Mouse (Mus musculus): Measurements from ENCODE around the gene Map7d1.
"Not testable (repeated sequence)": the region's sequence is repeated elsewhere in the genome, so short reads cannot be mapped to it uniquely, and the experiment has no call there.

The Map7d1 gene

GRCm38 (mm10) chr4:126236467-126237280 is 19.5 kb downstream of the Map7d1 start:
- POLR2A ChIA-PET = interaction anchor here in 3 of 4 experiments (0.6 to 6.4 kb wide), 20 partner anchors 10 to 827 kb away, joined by 3 to 52 read pairs (median 4); partner anchors contain the start of genes Trappc3 (in 3 of the 3), Map7d1 (in 2 of the 3) and Adprhl2 (in 1 of the 3)
- CTCF ChIA-PET = interaction anchor here in 3 of 4 experiments (0.6 to 2.7 kb wide), 17 partner anchors 9 to 228 kb away, joined by 3 to 11 read pairs (median 3); partner anchors contain the start of gene Trappc3 (in 1 of the 3)

GRCm38 (mm10) chr4:126235191-126235590 is 21.0 kb downstream of the Map7d1 start:
- ChIA-PET POLR2A (interaction anchor here in 2 of 4 experiments (0.7 to 6.4 kb wide), 6 partner anchors 12 to 231 kb away, joined by 3 to 52 read pairs (median 21); partner anchors contain the start of genes Map7d1 (in 2 of the 2) and Trappc3 (in 1 of the 2)), CTCF (no interaction called here)

DNA sequence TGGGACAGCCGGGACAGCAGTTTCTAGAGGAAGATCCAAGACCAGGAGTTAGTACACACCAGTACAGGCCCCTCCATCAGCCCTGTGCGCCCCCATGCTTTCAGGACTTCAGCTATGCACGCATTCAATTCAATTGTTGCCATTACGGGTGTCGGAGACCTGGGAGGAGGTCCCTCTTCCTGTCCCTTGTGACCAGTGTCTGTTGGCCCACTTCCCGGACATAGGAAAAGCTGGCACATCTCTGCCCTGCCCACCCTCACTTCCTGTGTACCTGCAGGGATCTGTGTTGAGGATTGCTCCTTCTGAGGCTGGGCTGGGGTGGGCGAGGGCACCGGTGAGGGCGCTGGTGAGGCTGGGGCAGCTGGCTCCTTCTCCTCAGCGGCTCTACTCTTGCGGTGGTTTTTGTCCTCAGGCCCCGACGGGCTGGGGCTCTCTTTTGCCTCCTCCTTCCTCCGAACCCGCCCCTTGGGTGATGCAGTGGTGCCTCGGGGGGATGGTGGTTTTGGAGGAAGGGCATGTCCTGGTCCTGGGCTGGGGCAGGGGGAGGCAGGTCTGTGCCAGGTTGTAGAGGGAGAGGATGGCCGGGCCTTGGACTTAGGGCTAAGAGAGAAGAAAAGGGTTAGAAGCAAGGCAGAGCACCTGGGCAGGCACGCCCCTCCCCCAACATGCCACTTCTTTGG is 21.5 kb downstream of the Map7d1 start:
- ChIA-PET POLR2A (interaction anchor here in 3 of 4 experiments (0.6 to 6.4 kb wide), 16 partner anchors 11 to 231 kb away, joined by 3 to 52 read pairs (median 7); partner anchors contain the start of genes Map7d1 (in 2 of the 3), Trappc3 (in 2 of the 3), Adprhl2 (in 1 of the 3) and Sh3d21 (in 1 of the 3)), CTCF (interaction anchor here in 1 of 4 experiments (0.8 to 1.1 kb wide), 2 partner anchors 25 to 61 kb away, joined by 3 read pairs; no protein-coding TSS in a partner anchor)

GRCm38 (mm10) chr4:126233676-126234308 is 22.4 kb downstream of the Map7d1 start:
- POLR2A ChIA-PET = interaction anchor here (0.5 to 6.4 kb wide), 30 partner anchors 10 to 232 kb away, joined by 3 to 52 read pairs (median 4); partner anchors contain the start of genes Map7d1 (in 3 of the 4), Thrap3 (in 2 of the 4), Trappc3 (in 2 of the 4) and Adprhl2 (in 1 of the 4)
- CTCF ChIA-PET = interaction anchor here in 3 of 4 experiments (0.5 to 1.4 kb wide), 6 partner anchors 23 to 99 kb away, joined by 3 to 9 read pairs (median 4); partner anchors contain the start of gene Trappc3 (in 1 of the 3)

DNA sequence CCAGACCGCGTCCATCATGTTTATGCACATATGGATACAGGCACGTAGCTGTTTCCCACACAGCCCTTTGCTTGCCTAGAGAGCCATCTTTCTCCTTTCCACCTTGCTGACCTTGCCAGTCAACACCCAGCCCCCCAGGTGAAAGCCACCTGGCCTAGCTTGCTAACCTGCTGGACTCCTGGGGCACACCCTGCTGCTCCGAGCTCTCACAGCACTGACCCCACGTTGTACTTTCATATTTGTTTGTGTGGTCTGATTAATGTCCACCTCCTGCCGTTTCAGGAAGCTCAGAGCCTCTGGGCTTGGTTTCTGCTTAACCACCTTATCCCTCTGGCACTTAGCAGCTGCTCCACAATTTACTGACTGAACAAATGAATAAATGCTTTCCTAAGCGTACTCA is 26.2 kb downstream of the Map7d1 start:
- CTCF ChIA-PET = interaction anchor here in 3 of 4 experiments (0.9 to 6.2 kb wide), 6 partner anchors 11 to 80 kb away, joined by 3 to 58 read pairs (median 4); partner anchors contain the start of gene Trappc3 (in 1 of the 3)
- POLR2A ChIA-PET = interaction anchor here in 3 of 4 experiments (0.6 to 3.1 kb wide), 18 partner anchors 12 to 159 kb away, joined by 3 to 17 read pairs (median 6); partner anchors contain the start of genes Trappc3 (in 2 of the 3) and Adprhl2 (in 1 of the 3)

DNA sequence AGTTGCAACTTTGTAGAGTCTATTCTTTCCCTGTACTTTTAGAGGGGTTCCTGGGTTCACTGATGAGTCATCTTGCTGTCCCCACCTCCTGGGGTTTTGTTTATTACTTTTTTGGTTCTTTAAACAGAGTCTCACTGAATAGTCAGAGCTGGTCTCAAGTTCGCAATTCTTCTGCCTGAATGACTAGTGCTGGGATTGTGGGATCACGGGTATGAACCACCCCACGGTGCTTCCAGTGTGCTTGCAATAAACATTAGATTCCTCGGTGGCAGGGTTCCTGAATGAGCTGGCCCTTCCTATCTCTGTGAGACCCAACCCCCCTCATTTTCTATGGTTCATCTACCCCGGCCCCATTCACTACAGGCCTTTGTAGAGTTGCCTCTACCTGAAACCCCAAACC is 28.0 kb downstream of the Map7d1 start:
- ChIA-PET CTCF (interaction anchor here in 3 of 4 experiments (0.5 to 6.2 kb wide), 13 partner anchors 8 to 93 kb away, joined by 3 to 58 read pairs (median 4); partner anchors contain the start of genes Trappc3 (in 2 of the 3) and Adprhl2 (in 1 of the 3)), POLR2A (interaction anchor here in 3 of 4 experiments (0.6 to 3.1 kb wide), 18 partner anchors 8 to 158 kb away, joined by 3 to 13 read pairs (median 4); partner anchors contain the start of gene Trappc3 (in 3 of the 3))

DNA sequence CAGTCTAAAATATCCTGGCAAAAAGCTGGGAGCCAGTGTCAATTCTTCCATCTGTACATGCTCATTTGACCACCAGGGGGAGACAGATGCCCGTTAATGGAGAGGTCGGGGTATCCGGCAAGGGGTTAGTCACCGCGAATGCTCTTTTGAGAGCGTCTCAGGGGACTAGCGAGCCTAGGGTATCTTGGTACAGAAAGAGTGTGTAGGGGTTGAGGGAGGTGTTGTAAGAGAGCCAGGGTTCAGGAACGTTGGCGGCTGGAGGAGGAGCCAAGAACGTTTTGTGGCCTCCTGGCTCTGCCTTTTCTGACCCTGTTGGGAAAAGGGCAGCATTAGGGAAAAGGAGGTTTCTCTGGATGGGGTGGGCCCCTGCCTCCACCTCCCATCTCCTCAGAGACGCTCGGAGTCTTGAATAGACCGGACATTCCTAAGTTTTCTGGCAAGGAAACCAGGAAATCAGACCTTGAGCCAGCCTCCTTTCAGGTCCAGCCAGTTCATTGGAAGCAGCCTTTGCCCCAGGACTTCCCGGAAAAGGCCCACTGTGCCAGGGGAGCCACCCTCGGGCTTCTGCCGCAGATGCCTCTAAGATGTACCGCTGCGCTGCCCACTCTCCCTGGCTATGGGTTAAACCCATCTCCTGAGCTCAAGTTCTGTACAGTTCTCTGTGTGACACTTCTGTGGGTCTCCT is 28.9 kb downstream of the Map7d1 start:
- ChIA-PET POLR2A (interaction anchor here in 3 of 4 experiments (0.5 to 2.5 kb wide), 17 partner anchors 9 to 98 kb away, joined by 3 to 13 read pairs (median 4); partner anchors contain the start of genes Trappc3 (in 3 of the 3) and Map7d1 (in 2 of the 3)), CTCF (interaction anchor here (0.6 to 6.2 kb wide), 28 partner anchors 9 to 166 kb away, joined by 3 to 58 read pairs (median 4); partner anchors contain the start of genes Trappc3 (in 4 of the 4) and Adprhl2 (in 3 of the 4))

- CTCF ChIA-PET = interaction anchor here (0.6 to 6.2 kb wide), 23 partner anchors 10 to 165 kb away, joined by 3 to 58 read pairs (median 5); partner anchors contain the start of genes Trappc3 (in 4 of the 4) and Adprhl2 (in 2 of the 4)
- POLR2A ChIA-PET = interaction anchor here in 3 of 4 experiments (0.6 to 2.5 kb wide), 10 partner anchors 10 to 98 kb away, joined by 3 to 13 read pairs (median 4); partner anchors contain the start of genes Trappc3 (in 3 of the 3) and Map7d1 (in 1 of the 3)
Measured at GRCm38 (mm10) chr4:126226640-126227039, 29.5 kb downstream of the Map7d1 start.

GRCm38 (mm10) chr4:126222631-126223030 is 33.5 kb downstream of the Map7d1 start:
- ChIA-PET CTCF (interaction anchor here in 2 of 4 experiments (0.6 to 1.9 kb wide), 3 partner anchors 26 to 688 kb away, joined by 3 to 8 read pairs (median 3); partner anchors contain the start of gene Trappc3 (in 1 of the 2)), POLR2A (interaction anchor here in 3 of 4 experiments (0.7 to 1.7 kb wide), 5 partner anchors 11 to 56 kb away, joined by 3 to 6 read pairs (median 4); partner anchors contain the start of gene Trappc3 (in 1 of the 3))

DNA sequence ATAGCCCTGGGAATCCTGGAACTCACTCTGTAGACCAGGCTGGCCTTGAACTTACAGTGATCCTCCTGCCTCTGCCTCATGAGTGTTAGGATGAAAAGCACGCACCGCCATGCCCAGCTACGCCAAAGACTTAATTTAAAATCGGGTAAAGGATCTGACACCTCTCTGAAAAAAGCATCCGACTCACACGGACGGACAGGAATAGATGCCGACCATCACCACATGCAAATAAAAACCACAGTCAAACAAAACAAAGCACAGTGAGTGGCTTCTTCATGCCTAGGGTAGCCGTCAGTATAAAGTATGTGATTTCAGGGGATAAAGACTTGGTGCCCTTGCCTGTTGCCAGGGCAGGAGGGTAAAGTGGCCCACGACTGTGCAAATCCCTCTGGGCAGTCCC is 36.1 kb downstream of the Map7d1 start:
- CTCF ChIA-PET = interaction anchor here in 2 of 4 experiments (0.6 to 1.3 kb wide), 2 partner anchors 101 to 257 kb away, joined by 3 to 4 read pairs; partner anchors contain the start of gene Adprhl2 (in 1 of the 2)
- POLR2A ChIA-PET = no interaction called here

DNA sequence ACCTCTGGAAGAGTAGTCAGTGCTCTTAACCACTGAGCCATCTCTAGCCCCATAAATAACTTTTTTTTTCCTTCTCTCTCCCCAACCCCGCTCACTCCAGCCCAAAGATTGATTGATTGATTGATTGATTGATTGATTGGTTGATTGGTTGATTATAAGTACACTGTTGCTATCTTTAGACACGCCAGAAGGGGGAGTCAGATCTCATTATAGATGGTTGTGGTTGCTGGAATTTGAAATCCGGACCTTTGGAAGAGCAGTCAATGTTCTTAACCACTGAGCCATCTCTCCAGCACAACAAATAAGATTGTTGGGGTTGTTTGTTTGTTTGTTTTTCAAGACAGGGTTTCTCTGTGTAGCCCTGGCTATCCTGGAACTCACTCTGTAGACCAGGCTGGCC is 36.6 kb downstream of the Map7d1 start:
- CTCF ChIA-PET = interaction anchor here in 3 of 4 experiments (0.6 to 1.3 kb wide), 10 partner anchors 10 to 381 kb away, joined by 3 to 4 read pairs (median 3); partner anchors contain the start of genes Adprhl2 (in 1 of the 3) and Trappc3 (in 1 of the 3)
- POLR2A ChIA-PET = not testable (repeated sequence)

GRCm38 (mm10) chr4:126217771-126218170 is 38.4 kb downstream of the Map7d1 start:
- ChIA-PET CTCF (interaction anchor here (0.7 to 1.7 kb wide), 7 partner anchors 9 to 524 kb away, joined by 3 to 10 read pairs (median 4); partner anchors contain the start of genes Adprhl2 (in 1 of the 4) and Trappc3 (in 1 of the 4)), POLR2A (interaction anchor here in 2 of 4 experiments (0.6 to 1.7 kb wide), 3 partner anchors 12 to 216 kb away, joined by 3 to 6 read pairs (median 5); no protein-coding TSS in a partner anchor)

GRCm38 (mm10) chr4:126207081-126207480 is 49.1 kb downstream of the Map7d1 start:
- ChIA-PET POLR2A (interaction anchor here in 2 of 4 experiments (1.0 to 2.2 kb wide), 6 partner anchors 17 to 261 kb away, joined by 3 to 6 read pairs (median 4); partner anchors contain the start of gene Ago1 (in 1 of the 2)), CTCF (interaction anchor here in 2 of 4 experiments (0.7 to 1.1 kb wide), 2 partner anchors 111 to 114 kb away, joined by 3 to 4 read pairs; partner anchors contain the start of gene Adprhl2 (in 1 of the 2))

- ChIA-PET CTCF (interaction anchor here in 2 of 4 experiments (0.6 to 0.7 kb wide), 2 partner anchors 42 to 123 kb away, joined by 3 to 4 read pairs; no protein-coding TSS in a partner anchor), POLR2A (interaction anchor here in 2 of 4 experiments (0.6 to 6.7 kb wide), 12 partner anchors 8 to 736 kb away, joined by 3 to 30 read pairs (median 4); partner anchors contain the start of genes Sh3d21 (in 1 of the 2) and Trappc3 (in 1 of the 2))
Measured at GRCm38 (mm10) chr4:126205386-126205785, 50.8 kb downstream of the Map7d1 start.

GRCm38 (mm10) chr4:126204661-126205230 is 51.4 kb downstream of the Map7d1 start:
- ChIA-PET POLR2A (interaction anchor here in 3 of 4 experiments (0.6 to 6.7 kb wide), 52 partner anchors 9 to 263 kb away, joined by 3 to 30 read pairs (median 4); partner anchors contain the start of genes Adprhl2 (in 2 of the 3), Trappc3 (in 2 of the 3), Col8a2 (in 1 of the 3) and Lsm10 (in 1 of the 3)), CTCF (interaction anchor here (0.6 to 1.6 kb wide), 12 partner anchors 12 to 258 kb away, joined by 3 to 4 read pairs (median 3); partner anchors contain the start of gene Adprhl2 (in 1 of the 4))
